Mouse (Mus musculus) kidney, adult 2 months (tissue): Measurements from ENCODE around the gene Sfr1.

Experiments
- CTCF ChIP-seq: fragments of 200-500 bp; conservative IDR thresholded peaks from 2 replicates; pipeline ENCODE4 v1.5.1; 2011; ENCODE audit warnings: low read depth, mild to moderate bottlenecking, control low read depth, low read length, moderate library complexity, mixed read lengths; ENCODE audit not compliant: insufficient read depth, insufficient read length
- POLR2A ChIP-seq: fragments of 200-500 bp; IDR thresholded peaks from one replicate; pipeline ENCODE4 v1.6.1; 2011; ENCODE audit warnings: low read depth, low read length, control low read depth

- TF ChIP-seq CTCF (no peak), POLR2A (no peak)
These were observed 449 bp downstream of the Sfr1 start for GRCm38 (mm10) chr19:47731931-47732330.
